Comparison of ENCODE assay signal across 9 mouse cellular contexts in the genomic region with DNA sequence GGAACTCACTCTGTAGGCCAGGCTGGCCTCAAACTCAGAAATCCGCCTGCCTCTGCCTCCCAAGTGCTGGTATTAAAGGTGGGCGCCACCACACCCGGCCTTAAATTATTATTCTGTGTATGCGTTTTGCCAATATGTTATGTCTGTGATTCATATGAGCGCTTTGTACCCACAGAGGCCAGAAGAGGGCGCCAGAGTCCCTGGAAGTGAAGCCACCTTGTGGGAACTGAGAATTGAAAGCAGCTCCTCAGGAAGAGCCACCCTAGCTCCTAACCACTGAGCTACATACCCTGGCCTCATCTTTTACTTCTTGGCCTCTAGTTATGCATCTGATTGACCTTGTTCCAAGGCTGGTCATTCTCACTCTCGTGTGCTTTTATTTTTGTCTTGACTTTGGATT. TPM values are rescaled to one million over a fixed set of nuclear protein-coding genes. Genes with fewer than 3 reads are reported as not detected.
DNase-seq lines count a peak whose midpoint lies in the region; ATAC-seq and TF ChIP-seq lines count a peak whose summit lies in the region.
"Had no signal": no experiment of that assay in that cellular context is flagged by ENCODE, and none has a peak within 500 bp of the region (broad histone marks: within the 10 kb centered on the region; RNA-seq: fewer than 3 reads in every experiment).

No protein-coding gene starts in this region.

- no peaks in the 10 kb centered on the region for H3K9me3 ChIP-seq in E14TG2a.4 (ENCODE audit: low read length)
- H3K9me3 ChIP-seq: limb, embryonic 13.5 days had no signal

- H3K4me1 ChIP-seq in E14TG2a.4 (replicated peaks; ENCODE audit: low read depth, low read length), result peaks cover 7% of the 10 kb centered on the region

- H3K4me3 ChIP-seq in E14TG2a.4 (replicated peaks; ENCODE audit: low read length), result no peak overlapping the region
- H3K4me3 ChIP-seq: limb, embryonic 13.5 days had no signal

- no peak; the same call in 1 of the 2 replicates for ATAC-seq in erythroid progenitor cell, adult 5-6 weeks (replicated peaks; ENCODE audit: low FRiP score, poor library complexity, severe bottlenecking)

- peak; percentile 96 for DNase-seq in 3T3-L1 (ENCODE audit: low read depth, low spot score)
- peak; percentile 90 for DNase-seq in c-Kit-positive CD71-negative TER-119-negative erythroid progenitor cells, embryonic 14.5 days (ENCODE audit: low read depth)
- DNase-seq in frontal cortex, postnatal 14 days (ENCODE audit: low spot score in 2 of 2), result peak; percentile 42 to 69
- DNase-seq in kidney, postnatal 25 days, result peak; percentile 81 to 94
- DNase-seq in lung, adult 18-20 months, result peak; percentile 84 to 87
- DNase-seq in right cerebral cortex, postnatal 36 days (ENCODE audit: low spot score in 2 of 2), result peak; percentile 35 to 53

- 0 out of 2 replicates have a peak, but pooled peaks cover 2% of the 10 kb centered on the region for H3K27me3 ChIP-seq in E14TG2a.4 (ENCODE audit: insufficient read depth, low read length)
- H3K27me3 ChIP-seq: limb, embryonic 13.5 days had no signal

- TF ChIP-seq CTCF in E14TG2a.4 (conservative IDR thresholded peaks at IDR 0.05; ENCODE audit: low read length), result peak; percentile 80

- H3K36me3 ChIP-seq in E14TG2a.4 (ENCODE audit: insufficient read depth, low read length), result no peaks in the 10 kb centered on the region
- H3K36me3 ChIP-seq: limb, embryonic 13.5 days had no signal

RNA-seq across cellular contexts. Expression of gene Ifit2, which starts 2.5 kb away (rescaled TPM):
- 2.9 and 5.0 TPM in 2 replicates for total RNA-seq in erythroid progenitor cell, adult 5-6 weeks (2015; ENCODE audit: low replicate concordance)
- total RNA-seq in erythroid progenitor cell, adult 5-6 weeks (2017; ENCODE audit: low replicate concordance), result 7.7 and 11.2 TPM in 2 replicates

RNA-seq across cellular contexts. Expression of gene Lipa, which starts 20.7 kb away (rescaled TPM):
- 21.4 and 26.3 TPM in 2 replicates for total RNA-seq in erythroid progenitor cell, adult 5-6 weeks (2015; ENCODE audit: low replicate concordance)
- 9.1 and 11.0 TPM in 2 replicates for total RNA-seq in erythroid progenitor cell, adult 5-6 weeks (2017; ENCODE audit: low replicate concordance)

RNA-seq across cellular contexts. Expression of gene Ifit3, which starts 35.4 kb away (rescaled TPM):
- total RNA-seq in erythroid progenitor cell, adult 5-6 weeks (2015; ENCODE audit: low replicate concordance), result 2.5 and 9.2 TPM in 2 replicates
- total RNA-seq in erythroid progenitor cell, adult 5-6 weeks (2017; ENCODE audit: low replicate concordance), result 2.3 and 4.5 TPM in 2 replicates

RNA-seq across cellular contexts. Expression of gene Ifit1bl1, which starts 53.8 kb away (rescaled TPM):
- total RNA-seq in erythroid progenitor cell, adult 5-6 weeks (2015; ENCODE audit: low replicate concordance), result 1.1 and 1.3 TPM in 2 replicates
- 2.7 TPM in 1 of 2 replicates, not detected in the other for total RNA-seq in erythroid progenitor cell, adult 5-6 weeks (2017; ENCODE audit: low replicate concordance)

RNA-seq across cellular contexts. Expression of gene Ifit3b, which starts 59.8 kb away (rescaled TPM):
- 0.84 TPM in 1 of 2 replicates, not detected in the other for total RNA-seq in erythroid progenitor cell, adult 5-6 weeks (2015; ENCODE audit: low replicate concordance)
- not detected in 2 replicates for total RNA-seq in erythroid progenitor cell, adult 5-6 weeks (2017; ENCODE audit: low replicate concordance)

Comparison
In these comparisons a context has a peak if more than half of its experiments do, and no peak if none do; other contexts are left out.
1. DNase-seq: peak in every context shown above with its lines; median percentile 96 in 3T3-L1; 90 in c-Kit-positive CD71-negative TER-119-negative erythroid progenitor cells, embryonic 14.5 days; 88 in kidney, postnatal 25 days; 86 in lung, adult 18-20 months; 56 in frontal cortex, postnatal 14 days; 44 in right cerebral cortex, postnatal 36 days.